Mouse (Mus musculus) cerebellum, adult (tissue): ENCODE measurements around the gene Diras2.

Source experiments
- ATAC-seq: cut with Nextera tagmentation; 2 replicates; pipeline ENCODE4 v1.9.2; 2017; ENCODE audit warnings: mild to moderate bottlenecking, moderate library complexity, mixed read lengths; ENCODE audit not compliant: insufficient number of reproducible peaks, low FRiP score, low TSS enrichment

Gene Diras2

GRCm38 (mm10) chr13:52531121-52531520 is at the start of gene Diras2:
Gene Diras2, minus strand, starts transcription at chr13:52531279.
- no peak for ATAC-seq

GRCm38 (mm10) chr13:52578776-52579175 is 47.7 kb upstream of the Diras2 start:
- ATAC-seq = no peak

GRCm38 (mm10) chr13:52577939-52578338 is 46.9 kb upstream of the Diras2 start:
- ATAC-seq = no peak

- no peak for ATAC-seq
Observed at GRCm38 (mm10) chr13:52577326-52577920, 46.3 kb upstream of the Diras2 start.

GRCm38 (mm10) chr13:52576841-52577240 is 45.8 kb upstream of the Diras2 start:
- ATAC-seq = no peak

- no peak for ATAC-seq
Observed at GRCm38 (mm10) chr13:52576021-52576614, 45.0 kb upstream of the Diras2 start.

- ATAC-seq = no peak
Observed at GRCm38 (mm10) chr13:52575483-52575882, 44.4 kb upstream of the Diras2 start.

GRCm38 (mm10) chr13:52574311-52574710 is 43.2 kb upstream of the Diras2 start:
- no peak for ATAC-seq

GRCm38 (mm10) chr13:52572451-52573446 is 41.7 kb upstream of the Diras2 start:
- ATAC-seq = no peak

- ATAC-seq = no peak
Observed at GRCm38 (mm10) chr13:52571591-52572384, 40.7 kb upstream of the Diras2 start.

GRCm38 (mm10) chr13:52570276-52570675 is 39.2 kb upstream of the Diras2 start:
- ATAC-seq = no peak

- no peak for ATAC-seq
Observed at GRCm38 (mm10) chr13:52569194-52569769, 38.2 kb upstream of the Diras2 start.

GRCm38 (mm10) chr13:52566777-52567176 is 35.7 kb upstream of the Diras2 start:
- ATAC-seq = no peak

GRCm38 (mm10) chr13:52566188-52566760 is 35.2 kb upstream of the Diras2 start:
- ATAC-seq = no peak

GRCm38 (mm10) chr13:52565103-52565739 is 34.1 kb upstream of the Diras2 start:
- ATAC-seq = no peak

GRCm38 (mm10) chr13:52562166-52562571 is 31.1 kb upstream of the Diras2 start:
- no peak for ATAC-seq

- ATAC-seq = no peak
Observed at GRCm38 (mm10) chr13:52561367-52562165, 30.5 kb upstream of the Diras2 start.

GRCm38 (mm10) chr13:52557421-52557820 is 26.3 kb upstream of the Diras2 start:
- no peak for ATAC-seq
